Mouse (Mus musculus): ENCODE measurements around the gene Fthl17f. TPM values are rescaled to one million over a fixed set of nuclear protein-coding genes. Genes with fewer than 3 reads are reported as not detected.
"Not testable (repeated sequence)": the region's sequence is repeated elsewhere in the genome, so short reads cannot be mapped to it uniquely, and the experiment has no call there.

Fthl17f gene
- total and polyA plus RNA-seq, 3 experiments, result not detected

GRCm38 (mm10) chrX:9077699-9078098, 14.9 kb downstream of the Fthl17f start:
- H3K9ac ChIP-seq (ENCODE audit: low read depth, low read length); H3K27me3 ChIP-seq (ENCODE audit: control insufficient read depth, insufficient read depth, low read length); intact Hi-C loops (cut with DNase I); H3K79me2 ChIP-seq (replicated peaks; ENCODE audit: control insufficient read depth, insufficient read depth, low read length); H3K36me3 ChIP-seq (ENCODE audit: control insufficient read depth, insufficient read depth, low read length); H3K4me1 ChIP-seq (ENCODE audit: control insufficient read depth, insufficient read depth, low read length); H3K27ac ChIP-seq; H3K4me3 ChIP-seq: not testable (repeated sequence)
- 17% methylated on average over 9 of the region's 10 CpGs for WGBS
- peak; percentile 44 for TF ChIP-seq CTCF (IDR thresholded peaks at IDR 0.05)
- peak in 1 of 2 experiments; percentile 56 for DNase-seq

GRCm38 (mm10) chrX:9095066-9095465, 32.3 kb downstream of the Fthl17f start:
- H3K4me1 ChIP-seq (ENCODE audit: control insufficient read depth, insufficient read depth, low read length); H3K27ac ChIP-seq; DNase-seq; H3K9ac ChIP-seq (ENCODE audit: low read depth, low read length); intact Hi-C loops (cut with DNase I); H3K79me2 ChIP-seq (replicated peaks; ENCODE audit: control insufficient read depth, insufficient read depth, low read length); H3K36me3 ChIP-seq (ENCODE audit: control insufficient read depth, insufficient read depth, low read length); H3K4me3 ChIP-seq; H3K27me3 ChIP-seq (ENCODE audit: control insufficient read depth, insufficient read depth, low read length): not testable (repeated sequence)

DNA sequence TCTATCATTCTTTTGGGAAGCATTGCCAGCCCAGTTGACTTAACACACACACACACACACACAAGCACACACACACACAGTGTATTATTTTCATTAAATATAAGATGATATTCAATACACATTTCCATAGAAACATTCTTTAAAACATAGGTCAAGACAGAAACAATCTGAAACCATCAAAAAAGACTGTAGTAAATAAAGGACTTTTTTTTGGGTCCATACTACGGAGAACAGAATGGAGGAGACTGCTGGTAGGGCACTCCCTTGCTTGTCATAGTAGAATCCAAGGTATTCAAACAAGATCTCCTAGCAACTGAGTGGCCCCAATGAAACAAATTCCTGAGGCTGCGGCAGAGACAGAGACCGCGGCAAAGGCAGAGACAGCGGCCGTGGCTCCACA, 41.4 kb downstream of the Fthl17f start, which contains the start of gene 4930402K13Rik:
Gene 4930402K13Rik, plus strand, starts transcription at position 301 of the 400 bp plus-strand sequence.
- no peak within 1 kb of the TSS for H3K9ac ChIP-seq (ENCODE audit: low read depth, low read length)
- H3K27me3 ChIP-seq (ENCODE audit: control insufficient read depth, insufficient read depth, low read length), result no peaks in the 10 kb centered on the region
- no peaks in the 10 kb centered on the region for H3K4me1 ChIP-seq (ENCODE audit: control insufficient read depth, insufficient read depth, low read length)
- no peaks in the 10 kb centered on the region for H3K36me3 ChIP-seq (ENCODE audit: control insufficient read depth, insufficient read depth, low read length)
- H3K79me2 ChIP-seq (replicated peaks; ENCODE audit: control insufficient read depth, insufficient read depth, low read length), result no peaks in the 10 kb centered on the region
- intact Hi-C loops (cut with DNase I), result no loop called here
- TF ChIP-seq CTCF (IDR thresholded peaks at IDR 0.05) (no peak), EP300 (IDR thresholded peaks at IDR 0.05; ENCODE audit: insufficient read depth, low read depth, low read length) (no peak), POLR2A (IDR thresholded peaks at IDR 0.05; ENCODE audit: insufficient read depth, low read depth, low read length) (no peak)
- WGBS, result 90% methylated on average over 6 of the region's 6 CpGs
- no peak for DNase-seq
- H3K27ac ChIP-seq, result no peak within 1 kb of the TSS
- no peak within 1 kb of the TSS for H3K4me3 ChIP-seq

GRCm38 (mm10) chrX:9110381-9110780, 47.6 kb downstream of the Fthl17f start:
- H3K79me2 ChIP-seq (replicated peaks; ENCODE audit: control insufficient read depth, insufficient read depth, low read length), result no peaks in the 10 kb centered on the region
- no peaks in the 10 kb centered on the region for H3K27me3 ChIP-seq (ENCODE audit: control insufficient read depth, insufficient read depth, low read length)
- no peaks in the 10 kb centered on the region for H3K36me3 ChIP-seq (ENCODE audit: control insufficient read depth, insufficient read depth, low read length)
- intact Hi-C loops (cut with DNase I), result no loop called here
- no peak overlapping the region for H3K9ac ChIP-seq (ENCODE audit: low read depth, low read length)
- DNase-seq, result no peak
- TF ChIP-seq POLR2A (IDR thresholded peaks at IDR 0.05; ENCODE audit: insufficient read depth, low read depth, low read length) (no peak), CTCF (IDR thresholded peaks at IDR 0.05) (no peak), EP300 (IDR thresholded peaks at IDR 0.05; ENCODE audit: insufficient read depth, low read depth, low read length) (no peak)
- H3K27ac ChIP-seq, result no peak overlapping the region
- H3K4me3 ChIP-seq, result no peak overlapping the region
- no peaks in the 10 kb centered on the region for H3K4me1 ChIP-seq (ENCODE audit: control insufficient read depth, insufficient read depth, low read length)
- 24% methylated on average over 2 of the region's 2 CpGs for WGBS

Other genes starting within 250 kb of the Fthl17f start
- not detected for gene Gm6592, start 219.0 kb upstream of the Fthl17f start, total RNA-seq (2021)
- gene Gm6592, start 219.0 kb upstream of the Fthl17f start, polyA plus RNA-seq (2012; rRNA removed), result not detected in 2 replicates
- gene Gm5751, start 188.8 kb upstream of the Fthl17f start, total RNA-seq (2021), result not detected
- gene Gm5751, start 188.8 kb upstream of the Fthl17f start, polyA plus RNA-seq (2012; rRNA removed), result not detected in 2 replicates
- 1 to 10 TPM in 1 of 2 experiments, under 1 TPM in 1; 0.91 to 1.0 TPM for gene B630019K06Rik, start 170.6 kb upstream of the Fthl17f start, total RNA-seq (2021)
- gene B630019K06Rik, start 170.6 kb upstream of the Fthl17f start, polyA plus RNA-seq (2012; rRNA removed), result 0.44 and 0.45 TPM in 2 replicates
- not detected for gene Fthl17b, start 100.0 kb upstream of the Fthl17f start, total RNA-seq (2021)
- gene Fthl17b, start 100.0 kb upstream of the Fthl17f start, polyA plus RNA-seq (2012; rRNA removed), result not detected in 2 replicates
- gene Fthl17c, start 86.5 kb upstream of the Fthl17f start, total RNA-seq (2021), result not detected
- not detected in 2 replicates for gene Fthl17c, start 86.5 kb upstream of the Fthl17f start, polyA plus RNA-seq (2012; rRNA removed)
- gene Fthl17d, start 76.3 kb upstream of the Fthl17f start, total RNA-seq (2021), result not detected
- gene Fthl17d, start 76.3 kb upstream of the Fthl17f start, polyA plus RNA-seq (2012; rRNA removed), result not detected in 2 replicates
- not detected for gene Fthl17e, start 29.5 kb upstream of the Fthl17f start, total RNA-seq (2021)
- gene Fthl17e, start 29.5 kb upstream of the Fthl17f start, polyA plus RNA-seq (2012; rRNA removed), result not detected in 2 replicates
- not detected for gene 4930402K13Rik, start 41.5 kb downstream of the Fthl17f start, total RNA-seq (2021)
- gene 4930402K13Rik, start 41.5 kb downstream of the Fthl17f start, polyA plus RNA-seq (2012; rRNA removed), result not detected in 2 replicates
- 1 to 10 TPM; 4.2 to 5.4 TPM for gene Lancl3, start 136.9 kb downstream of the Fthl17f start, total RNA-seq (2021)
- 0.53 and 1.1 TPM in 2 replicates for gene Lancl3, start 136.9 kb downstream of the Fthl17f start, polyA plus RNA-seq (2012; rRNA removed)
- not detected for gene Gm14862, start 193.9 kb downstream of the Fthl17f start, total RNA-seq (2021)
- gene Gm14862, start 193.9 kb downstream of the Fthl17f start, polyA plus RNA-seq (2012; rRNA removed), result not detected in 2 replicates
- gene Xk, start 209.7 kb downstream of the Fthl17f start, total RNA-seq (2021), result 1 to 10 TPM; 7.3 to 8.2 TPM
- 3.3 and 6.5 TPM in 2 replicates for gene Xk, start 209.7 kb downstream of the Fthl17f start, polyA plus RNA-seq (2012; rRNA removed)
- gene H2al1m, start 220.7 kb downstream of the Fthl17f start, total RNA-seq (2021), result under 1 TPM in 1 of 2 experiments, not detected in 1; 0.86 TPM
- gene H2al1m, start 220.7 kb downstream of the Fthl17f start, polyA plus RNA-seq (2012; rRNA removed), result 0.33 TPM in 1 of 2 replicates, not detected in the other

All from heart, adult 2 months (tissue).